Mouse (Mus musculus) liver, adult 2 months (tissue): ENCODE data around the gene Galk1.

Experiments
- CTCF ChIP-seq: fragments of 200-500 bp; IDR thresholded peaks from 2 replicates; pipeline ENCODE4 v1.5.1; 2011; ENCODE audit warnings: low read depth, low read length, control low read depth
- POLR2A ChIP-seq: fragments of 200-500 bp; IDR thresholded peaks from 2 replicates; pipeline ENCODE4 v1.6.1; 2011; ENCODE audit warnings: low read length, control low read depth; ENCODE audit not compliant: insufficient read depth; ENCODE audit errors: extremely low read depth

DNA sequence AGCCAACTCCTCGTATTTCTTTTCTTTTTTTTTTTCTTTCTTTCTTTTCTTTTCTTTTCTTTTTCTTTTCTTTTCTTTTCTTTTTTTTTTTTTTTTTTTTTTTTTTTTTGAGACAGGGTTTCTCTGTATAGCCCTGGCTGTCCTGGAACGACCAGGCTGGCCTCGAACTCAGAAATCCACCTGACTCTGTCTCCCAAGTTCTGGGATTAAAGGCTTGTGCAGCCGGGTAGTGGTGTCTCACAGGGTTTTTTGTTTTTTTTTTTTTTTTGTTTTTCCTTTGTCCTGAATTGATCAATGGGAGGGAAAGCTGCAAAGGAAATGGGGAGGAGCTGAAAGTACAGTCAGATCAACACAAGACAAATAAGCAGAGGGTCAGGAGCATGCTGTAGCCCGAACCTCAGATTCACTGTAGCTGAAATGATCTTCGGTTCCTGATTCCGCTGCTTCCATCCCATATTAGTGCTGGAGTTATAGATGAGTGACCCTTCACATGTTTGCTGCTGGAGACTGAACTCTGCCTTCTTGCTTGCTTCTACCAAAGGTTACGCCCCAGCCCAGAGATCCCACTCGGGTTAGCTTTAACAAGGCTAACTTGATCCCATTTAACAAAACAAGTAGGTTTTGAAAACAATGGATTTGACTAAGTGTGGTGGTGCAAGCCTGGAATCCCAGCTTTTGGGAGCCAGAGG lies 15.8 kb upstream of the Galk1 start:
- TF ChIP-seq CTCF: no peak
- TF ChIP-seq POLR2A: no peak
